Mouse (Mus musculus) mesoderm, embryonic 11.5 days (tissue): ENCODE measurements around the gene Olfr1288.

Experiments used
- DNase-seq: peaks from one replicate; pipeline ENCODE4 v3.0.0-alpha.2; 2012; ENCODE audit warnings: low read depth, low spot score

The Olfr1288 gene

DNA sequence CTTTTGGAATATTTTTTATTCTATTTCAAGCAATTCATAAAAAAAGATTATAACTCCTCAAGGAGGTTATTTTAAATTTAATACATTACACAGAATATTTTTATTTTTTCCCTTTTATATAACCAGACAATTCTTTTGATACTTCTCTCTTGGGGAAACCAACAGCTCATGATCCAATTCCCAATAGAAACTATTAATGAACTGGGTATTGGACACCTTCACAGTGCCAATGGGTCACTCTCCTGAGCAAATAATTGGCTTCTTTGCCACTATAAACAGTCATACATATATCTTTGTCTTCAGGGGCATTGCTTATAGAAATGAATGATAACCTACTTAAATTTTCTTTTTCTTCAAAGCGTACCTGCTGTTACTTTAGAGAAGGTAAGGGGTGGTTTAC is at the start of gene Olfr1288:
Olfr1288 (plus strand) TSS at position 301 of the 400 bp plus-strand sequence.
- no peak for DNase-seq

- DNase-seq = no peak
These were observed 25.1 kb upstream of the Olfr1288 start, which contains the start of gene Olfr1287 for GRCm38 (mm10) chr2:111448842-111449241. Gene Olfr1287 (plus strand): TSS chr2:111449142.

- no peak for DNase-seq
These were observed 6.6 kb downstream of the Olfr1288 start, which contains the start of gene Olfr1289 for GRCm38 (mm10) chr2:111480519-111480918. Gene Olfr1289 (plus strand): TSS chr2:111480819.

DNA sequence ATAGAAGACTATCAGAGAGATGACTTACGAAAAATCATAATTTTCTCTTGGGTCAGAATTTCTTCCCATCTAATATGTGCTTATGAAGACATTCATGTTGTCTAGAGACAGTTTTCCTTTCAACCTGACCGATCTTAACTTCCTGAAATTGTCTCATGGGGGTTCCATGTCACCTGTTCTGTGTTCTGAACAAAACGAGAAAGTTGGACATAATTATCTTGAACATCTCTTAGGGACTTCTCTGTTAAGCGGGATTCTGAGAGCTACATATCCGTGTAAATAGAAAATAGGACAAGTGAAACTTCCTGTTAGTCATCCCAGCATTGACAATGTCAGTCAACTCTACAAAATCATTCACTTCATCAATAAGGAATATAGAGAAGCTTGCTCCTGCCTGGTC is 19.8 kb downstream of the Olfr1288 start, which contains the start of gene Olfr1290:
Olfr1290 (minus strand) TSS at position 101 of the 400 bp plus-strand sequence.
- no peak for DNase-seq

- no peak for DNase-seq
These were observed 23.0 kb downstream of the Olfr1288 start, which contains the start of gene Olfr1291-ps1 for GRCm38 (mm10) chr2:111496880-111497279. Gene Olfr1291-ps1 (plus strand): TSS chr2:111497180.

GRCm38 (mm10) chr2:111517451-111517850 is 43.5 kb downstream of the Olfr1288 start:
- DNase-seq = no peak

DNA sequence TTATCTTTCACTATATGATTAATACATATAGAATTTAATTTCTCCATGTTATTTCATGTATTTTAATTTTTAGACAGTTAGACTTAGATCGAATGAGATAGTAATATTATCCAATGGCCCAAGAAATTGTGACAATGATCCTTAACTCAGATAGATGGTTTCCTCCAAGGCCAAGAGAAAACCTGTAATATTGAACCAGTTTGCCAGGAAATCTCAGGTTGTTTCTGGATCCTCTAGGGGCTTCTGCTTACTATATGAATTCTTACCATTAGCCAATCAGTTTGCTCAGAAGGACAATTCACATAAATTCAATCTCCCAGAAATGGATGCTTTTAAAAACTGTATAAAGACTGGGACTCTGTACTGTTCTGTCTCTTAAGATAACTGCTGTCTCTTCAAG is 51.0 kb downstream of the Olfr1288 start, which contains the start of gene Olfr1293-ps:
Olfr1293-ps (plus strand) TSS at position 301 of the 400 bp plus-strand sequence.
- DNase-seq = no peak
